Mouse (Mus musculus): ENCODE results near the gene Neurl1b.

DNA sequence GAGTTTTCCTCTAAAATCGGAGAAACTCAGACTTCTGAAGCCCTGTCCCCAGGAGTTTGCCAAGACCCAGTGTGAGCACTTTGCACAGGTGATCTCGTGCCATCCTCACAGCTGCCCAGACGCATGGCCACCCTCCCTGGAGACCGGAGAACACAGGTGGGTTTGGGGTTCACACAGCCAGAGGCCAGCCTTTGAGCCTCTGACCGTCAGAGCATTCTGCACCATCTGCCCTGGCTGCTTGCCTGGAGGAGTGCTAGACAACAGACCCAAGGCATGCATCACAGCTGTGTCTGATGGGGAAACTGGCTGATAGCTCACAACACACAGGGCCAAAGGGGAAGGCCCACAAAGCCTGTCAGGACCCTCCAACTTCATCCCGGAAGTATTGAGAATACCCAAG is 65.0 kb downstream of the Neurl1b start:
- TF ChIP-seq CTCF (IDR thresholded peaks at IDR 0.05; ENCODE audit: low read depth, low read length) (no peak), TAL1 (conservative IDR thresholded peaks at IDR 0.05; ENCODE audit: low read depth, low read length) (no peak), GATA1 (IDR thresholded peaks at IDR 0.05; ENCODE audit: borderline replicate concordance, low read length) (no peak), GATA2 (IDR thresholded peaks at IDR 0.05; ENCODE audit: borderline replicate concordance, low read depth, low read length) (no peak), POLR2AphosphoS5 (IDR thresholded peaks at IDR 0.05; ENCODE audit: insufficient replicate concordance, low read depth, low read length) (no peak)
